Mouse (Mus musculus): ENCODE measurements around the gene Tmem163. TPM values are rescaled to one million over a fixed set of nuclear protein-coding genes. Genes with fewer than 3 reads are reported as not detected.

The Tmem163 gene
- polyA plus RNA-seq, 1 experiment from 2014 or later, result 1.0 TPM

DNA sequence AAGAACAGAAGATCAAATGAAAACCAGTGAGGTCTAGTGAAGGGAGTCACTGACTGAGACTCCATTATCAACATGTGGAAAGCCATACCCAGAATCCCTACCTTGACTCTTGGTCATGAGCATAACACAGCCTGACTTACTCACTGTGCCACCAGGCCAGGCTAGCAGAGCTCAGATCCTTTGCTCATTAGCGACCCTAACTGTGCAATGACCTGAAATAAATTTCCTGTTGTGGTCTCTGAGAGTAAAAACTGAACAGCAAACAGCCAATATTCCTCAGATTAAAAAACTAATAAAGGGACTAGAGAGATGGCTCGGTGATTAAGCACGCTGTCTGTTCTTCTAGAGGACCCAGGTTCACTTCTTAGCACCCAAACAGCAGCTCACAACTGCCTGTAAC is 106.2 kb downstream of the Tmem163 start:
- ATAC-seq (ENCODE audit: insufficient number of reproducible peaks, insufficient read depth, low FRiP score, low read depth), result no peak
- Histone ChIP-seq H3K27ac (ENCODE audit: low read length) (no peak overlapping the region), H3K9ac (replicated peaks; ENCODE audit: low read depth, low read length) (no peak overlapping the region), H3K9me3 (ENCODE audit: control insufficient read depth, low read depth, low read length) (no peaks in the 10 kb centered on the region), H3K4me1 (ENCODE audit: control insufficient read depth, insufficient read depth, low read length) (no peaks in the 10 kb centered on the region), H3K4me2 (replicated peaks; ENCODE audit: low read depth, low read length) (no peak overlapping the region), H3K36me3 (ENCODE audit: control insufficient read depth, insufficient read depth, low read length) (no peaks in the 10 kb centered on the region), H3K4me3 (ENCODE audit: low read depth, low read length) (no peak overlapping the region), H3K27me3 (ENCODE audit: control insufficient read depth, insufficient read depth, low read length) (no peaks in the 10 kb centered on the region)
- 82% methylated on average over 3 of the region's 3 CpGs for WGBS

DNA sequence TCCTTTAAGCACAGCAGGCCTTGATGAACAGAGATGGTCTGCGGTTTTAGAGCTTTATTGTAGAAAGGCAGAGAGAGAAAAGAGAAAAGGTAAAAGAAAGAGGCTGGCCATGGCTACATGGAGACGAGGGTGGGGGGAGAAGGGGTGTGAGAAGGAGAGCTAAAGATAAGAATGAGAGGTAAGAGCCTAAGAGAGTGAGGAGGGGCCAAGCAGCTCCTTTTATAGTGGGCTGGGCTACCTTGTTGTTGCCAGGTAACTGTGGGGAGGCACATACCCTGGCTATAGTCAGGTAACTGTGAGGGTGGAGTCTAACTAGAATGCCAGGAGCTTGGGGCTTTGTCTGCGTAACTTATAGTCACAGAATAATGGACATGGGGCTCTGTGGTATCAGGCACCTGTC is 110.7 kb downstream of the Tmem163 start:
- Histone ChIP-seq H3K36me3 (ENCODE audit: control insufficient read depth, insufficient read depth, low read length) (no peaks in the 10 kb centered on the region), H3K4me1 (ENCODE audit: control insufficient read depth, insufficient read depth, low read length) (no peaks in the 10 kb centered on the region), H3K4me3 (ENCODE audit: low read depth, low read length) (no peak overlapping the region), H3K9me3 (ENCODE audit: control insufficient read depth, low read depth, low read length) (no peaks in the 10 kb centered on the region), H3K27me3 (ENCODE audit: control insufficient read depth, insufficient read depth, low read length) (no peaks in the 10 kb centered on the region), H3K9ac (replicated peaks; ENCODE audit: low read depth, low read length) (no peak overlapping the region), H3K27ac (ENCODE audit: low read length) (no peak overlapping the region), H3K4me2 (replicated peaks; ENCODE audit: low read depth, low read length) (no peak overlapping the region)
- ATAC-seq (ENCODE audit: insufficient number of reproducible peaks, insufficient read depth, low FRiP score, low read depth), result no peak
- WGBS, result 65% methylated on average over 3 of the region's 3 CpGs

DNA sequence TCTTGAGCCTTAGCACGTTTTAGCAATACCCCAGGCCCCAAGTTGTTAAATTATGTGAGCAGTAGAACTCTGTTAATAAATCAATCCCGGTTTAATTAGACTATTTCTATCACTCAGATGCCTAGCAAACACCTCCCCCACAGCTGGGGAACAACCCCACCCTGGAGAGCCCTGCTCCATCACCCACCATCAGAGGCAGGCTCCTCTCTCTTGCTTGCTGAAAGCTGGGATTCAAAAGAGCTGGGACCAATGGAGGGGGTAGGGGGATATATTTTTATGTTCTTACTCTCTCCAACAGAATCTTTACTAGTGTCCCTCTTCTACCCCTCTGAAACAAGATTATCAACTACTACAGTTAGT is 122.9 kb downstream of the Tmem163 start:
- Histone ChIP-seq H3K9me3 (ENCODE audit: control insufficient read depth, low read depth, low read length) (no peaks in the 10 kb centered on the region), H3K4me3 (ENCODE audit: low read depth, low read length) (no peak overlapping the region), H3K36me3 (ENCODE audit: control insufficient read depth, insufficient read depth, low read length) (no peaks in the 10 kb centered on the region), H3K9ac (replicated peaks; ENCODE audit: low read depth, low read length) (no peak overlapping the region), H3K4me1 (ENCODE audit: control insufficient read depth, insufficient read depth, low read length) (peaks cover 5% of the 10 kb centered on the region), H3K27me3 (ENCODE audit: control insufficient read depth, insufficient read depth, low read length) (no peaks in the 10 kb centered on the region), H3K4me2 (replicated peaks; ENCODE audit: low read depth, low read length) (no peak overlapping the region), H3K27ac (ENCODE audit: low read length) (no peak overlapping the region)
- ATAC-seq (ENCODE audit: insufficient number of reproducible peaks, insufficient read depth, low FRiP score, low read depth), result no peak
- 41% methylated on average over 2 of the region's 2 CpGs for WGBS

DNA sequence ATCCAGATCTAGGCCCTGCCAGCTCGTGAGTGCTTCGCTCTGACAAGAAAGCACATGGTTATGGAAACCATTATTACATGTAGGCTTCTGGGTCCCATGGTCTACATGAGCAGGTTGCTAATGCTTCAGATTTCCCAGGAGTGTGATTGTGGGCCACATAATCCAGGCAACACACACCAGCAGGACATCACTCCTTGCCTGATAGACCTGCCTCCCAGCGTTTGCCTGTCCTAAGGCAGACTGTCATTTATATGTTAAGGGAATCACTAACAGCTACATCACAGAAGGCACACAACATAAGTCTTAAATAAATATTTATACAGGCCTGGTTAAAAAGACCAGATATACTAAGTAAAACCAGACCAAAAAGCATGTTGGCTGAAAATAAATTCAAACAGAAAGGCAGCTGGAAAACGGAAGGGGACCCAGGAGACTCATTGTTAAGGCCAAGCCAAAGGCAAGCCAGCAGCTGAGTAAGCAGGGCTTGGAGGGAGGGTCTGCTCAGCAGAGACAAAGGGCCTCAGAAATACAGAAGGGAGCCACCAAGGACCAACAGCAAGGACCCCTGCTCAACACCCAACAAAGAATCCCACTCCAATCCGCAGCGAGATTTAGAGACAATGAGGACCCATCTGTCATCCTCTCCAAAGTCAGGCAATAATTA is 123.4 kb downstream of the Tmem163 start:
- no peaks in the 10 kb centered on the region for H3K9me3 ChIP-seq (ENCODE audit: control insufficient read depth, low read depth, low read length)
- H3K36me3 ChIP-seq (ENCODE audit: control insufficient read depth, insufficient read depth, low read length), result no peaks in the 10 kb centered on the region
- no peaks in the 10 kb centered on the region for H3K27me3 ChIP-seq (ENCODE audit: control insufficient read depth, insufficient read depth, low read length)
- H3K27ac ChIP-seq (ENCODE audit: low read length), result no peak overlapping the region
- H3K9ac ChIP-seq (replicated peaks; ENCODE audit: low read depth, low read length), result no peak overlapping the region
- peaks cover 5% of the 10 kb centered on the region for H3K4me1 ChIP-seq (ENCODE audit: control insufficient read depth, insufficient read depth, low read length)
- no peak overlapping the region for H3K4me2 ChIP-seq (replicated peaks; ENCODE audit: low read depth, low read length)
- 0 out of 2 replicates have a peak, but pooled peaks have one; percentile 46 for ATAC-seq (ENCODE audit: insufficient number of reproducible peaks, insufficient read depth, low FRiP score, low read depth)
- WGBS, result 45% methylated on average over 6 of the region's 6 CpGs
- H3K4me3 ChIP-seq (ENCODE audit: low read depth, low read length), result no peak overlapping the region

DNA sequence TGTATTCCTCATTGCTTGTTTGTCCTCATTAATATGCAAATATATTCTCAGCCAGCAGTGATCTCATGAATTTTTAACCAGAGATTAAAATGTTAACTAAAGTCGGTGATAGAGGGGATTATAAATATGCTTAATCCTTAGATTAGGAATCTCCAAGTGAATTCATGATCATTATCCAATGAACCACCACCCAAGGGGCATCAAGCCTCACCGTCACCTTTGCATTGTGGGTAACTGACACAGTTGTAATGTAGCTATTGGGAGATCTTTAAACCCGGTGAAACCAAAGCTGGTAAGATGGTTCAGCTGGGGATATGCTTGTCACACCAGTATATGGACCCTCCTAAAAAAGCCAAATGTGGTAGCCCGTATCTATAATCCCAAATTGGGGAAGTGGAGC is 131.3 kb downstream of the Tmem163 start:
- Histone ChIP-seq H3K4me2 (replicated peaks; ENCODE audit: low read depth, low read length) (no peak overlapping the region), H3K27ac (ENCODE audit: low read length) (no peak overlapping the region), H3K4me1 (ENCODE audit: control insufficient read depth, insufficient read depth, low read length) (no peaks in the 10 kb centered on the region), H3K27me3 (ENCODE audit: control insufficient read depth, insufficient read depth, low read length) (no peaks in the 10 kb centered on the region), H3K4me3 (ENCODE audit: low read depth, low read length) (no peak overlapping the region), H3K36me3 (ENCODE audit: control insufficient read depth, insufficient read depth, low read length) (no peaks in the 10 kb centered on the region), H3K9me3 (ENCODE audit: control insufficient read depth, low read depth, low read length) (no peaks in the 10 kb centered on the region), H3K9ac (replicated peaks; ENCODE audit: low read depth, low read length) (no peak overlapping the region)
- WGBS, result 79% methylated on average over 4 of the region's 4 CpGs
- no peak for ATAC-seq (ENCODE audit: insufficient number of reproducible peaks, insufficient read depth, low FRiP score, low read depth)

DNA sequence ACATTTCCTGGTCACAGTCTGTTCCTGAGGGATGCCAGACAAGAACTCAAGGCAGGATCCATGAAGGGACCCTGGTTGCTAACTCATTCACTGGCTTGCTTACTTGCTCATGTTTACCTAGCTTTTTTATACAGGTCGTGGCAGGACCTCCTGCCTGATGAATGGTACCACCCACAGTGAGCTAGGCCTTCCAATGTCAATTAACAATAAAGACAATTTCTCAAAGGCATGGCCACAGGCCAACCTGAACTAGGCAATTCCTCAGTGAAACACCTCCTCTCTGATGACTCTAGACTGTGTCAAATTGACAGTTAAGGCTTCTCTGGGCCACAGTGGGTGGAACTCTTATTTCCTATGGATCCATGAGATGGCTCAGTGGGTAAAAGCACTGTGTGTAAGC is 136.6 kb downstream of the Tmem163 start:
- no peak overlapping the region for H3K9ac ChIP-seq (replicated peaks; ENCODE audit: low read depth, low read length)
- H3K4me1 ChIP-seq (ENCODE audit: control insufficient read depth, insufficient read depth, low read length), result no peaks in the 10 kb centered on the region
- H3K4me2 ChIP-seq (replicated peaks; ENCODE audit: low read depth, low read length), result no peak overlapping the region
- 24% methylated on average over 1 of the region's 1 CpGs for WGBS
- H3K9me3 ChIP-seq (ENCODE audit: control insufficient read depth, low read depth, low read length), result no peaks in the 10 kb centered on the region
- H3K4me3 ChIP-seq (ENCODE audit: low read depth, low read length), result no peak overlapping the region
- H3K36me3 ChIP-seq (ENCODE audit: control insufficient read depth, insufficient read depth, low read length), result no peaks in the 10 kb centered on the region
- ATAC-seq (ENCODE audit: insufficient number of reproducible peaks, insufficient read depth, low FRiP score, low read depth), result no peak
- no peaks in the 10 kb centered on the region for H3K27me3 ChIP-seq (ENCODE audit: control insufficient read depth, insufficient read depth, low read length)
- H3K27ac ChIP-seq (ENCODE audit: low read length), result no peak overlapping the region

DNA sequence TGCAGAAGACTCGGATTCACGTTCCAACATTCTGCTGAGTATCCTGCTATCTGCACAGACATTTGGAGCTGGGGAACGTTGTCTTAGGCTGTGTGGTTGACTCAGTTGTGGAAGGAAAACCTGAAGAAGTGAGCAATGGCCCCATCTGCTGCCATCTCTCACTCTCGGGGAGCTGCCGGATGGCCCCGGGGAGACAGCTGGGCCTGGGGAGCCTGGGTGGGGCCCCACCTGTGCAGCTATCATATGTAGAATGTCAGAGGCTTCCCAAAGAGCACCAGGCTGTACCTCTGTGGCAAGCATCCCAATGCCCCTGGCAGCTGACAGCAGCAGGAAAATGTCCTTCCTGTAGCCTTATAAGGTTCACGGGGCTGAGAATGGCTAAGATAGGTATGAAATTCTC is 137.4 kb downstream of the Tmem163 start:
- Histone ChIP-seq H3K4me1 (ENCODE audit: control insufficient read depth, insufficient read depth, low read length) (0 out of 2 replicates have a peak, but pooled peaks cover 2% of the 10 kb centered on the region), H3K4me2 (replicated peaks; ENCODE audit: low read depth, low read length) (no peak overlapping the region), H3K36me3 (ENCODE audit: control insufficient read depth, insufficient read depth, low read length) (no peaks in the 10 kb centered on the region), H3K9me3 (ENCODE audit: control insufficient read depth, low read depth, low read length) (no peaks in the 10 kb centered on the region), H3K4me3 (ENCODE audit: low read depth, low read length) (no peak overlapping the region), H3K9ac (replicated peaks; ENCODE audit: low read depth, low read length) (no peak overlapping the region), H3K27me3 (ENCODE audit: control insufficient read depth, insufficient read depth, low read length) (no peaks in the 10 kb centered on the region), H3K27ac (ENCODE audit: low read length) (no peak overlapping the region)
- ATAC-seq (ENCODE audit: insufficient number of reproducible peaks, insufficient read depth, low FRiP score, low read depth), result no peak
- 89% methylated on average over 7 of the region's 7 CpGs for WGBS

DNA sequence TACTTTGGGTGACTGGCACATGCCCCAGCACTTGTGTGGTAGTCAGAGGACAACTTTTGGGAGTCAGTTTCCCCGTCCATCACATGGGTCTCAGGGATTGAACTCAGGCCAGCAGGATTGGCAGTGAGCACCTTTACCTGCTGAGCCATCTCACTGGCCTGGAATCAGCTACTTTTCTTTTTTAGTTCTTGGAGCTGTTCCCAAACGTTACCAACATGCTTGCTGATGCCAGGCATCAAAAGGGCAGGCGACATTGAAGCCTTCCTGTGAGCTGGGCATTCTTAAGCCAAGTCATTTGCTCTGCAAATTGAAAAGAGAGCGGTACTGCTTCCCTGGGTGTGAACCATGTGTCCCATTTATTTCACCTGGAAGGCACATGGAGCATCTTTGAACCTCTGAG is 137.8 kb downstream of the Tmem163 start:
- Histone ChIP-seq H3K4me2 (replicated peaks; ENCODE audit: low read depth, low read length) (no peak overlapping the region), H3K4me3 (ENCODE audit: low read depth, low read length) (no peak overlapping the region), H3K27ac (ENCODE audit: low read length) (no peak overlapping the region), H3K36me3 (ENCODE audit: control insufficient read depth, insufficient read depth, low read length) (no peaks in the 10 kb centered on the region), H3K27me3 (ENCODE audit: control insufficient read depth, insufficient read depth, low read length) (no peaks in the 10 kb centered on the region), H3K9ac (replicated peaks; ENCODE audit: low read depth, low read length) (no peak overlapping the region), H3K4me1 (ENCODE audit: control insufficient read depth, insufficient read depth, low read length) (0 out of 2 replicates have a peak, but pooled peaks cover 2% of the 10 kb centered on the region), H3K9me3 (ENCODE audit: control insufficient read depth, low read depth, low read length) (no peaks in the 10 kb centered on the region)
- 83% methylated on average over 4 of the region's 4 CpGs for WGBS
- no peak for ATAC-seq (ENCODE audit: insufficient number of reproducible peaks, insufficient read depth, low FRiP score, low read depth)
